Mouse (Mus musculus): ENCODE data around the gene Slc11a2.

DNA sequence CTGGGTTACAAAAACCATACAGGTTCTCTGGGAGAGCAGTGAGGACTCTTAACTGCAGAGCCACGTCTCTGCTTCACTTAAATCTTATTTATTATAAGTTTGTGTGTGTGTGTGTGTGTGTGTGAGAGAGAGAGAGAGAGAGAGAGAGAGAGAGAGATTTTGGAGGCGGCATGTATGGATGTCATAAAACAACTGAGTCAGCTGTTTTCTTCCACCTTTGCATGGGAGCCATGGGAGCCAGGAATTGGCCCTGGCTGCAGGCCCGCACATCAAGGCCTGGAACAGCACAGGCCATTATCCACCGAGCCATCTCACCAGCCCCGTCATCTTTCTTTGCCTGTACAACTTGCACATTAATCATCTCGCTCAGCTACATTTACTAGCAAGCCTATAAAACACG lies 57.8 kb downstream of the Slc11a2 start:
- TF ChIP-seq CTCF (conservative IDR thresholded peaks at IDR 0.05; ENCODE audit: low read length) = no peak
- no peak for TF ChIP-seq POU5F1 (IDR thresholded peaks at IDR 0.05; ENCODE audit: borderline replicate concordance, low read length)
- TF ChIP-seq NANOG (IDR thresholded peaks at IDR 0.05; ENCODE audit: borderline replicate concordance, low read length) = no peak

All from E14TG2a.4 (cell line).